Mouse (Mus musculus) retina, postnatal 1 day (tissue): ENCODE results near the gene Mgat4d.
"Not testable (repeated sequence)": the region's sequence is repeated elsewhere in the genome, so short reads cannot be mapped to it uniquely, and the experiment has no call there.

Source experiments
- DNase-seq: peaks from one replicate; pipeline ENCODE4 v3.0.0-alpha.2; 2012

Gene Mgat4d

GRCm38 (mm10) chr8:83394325-83394724, 46.1 kb downstream of the Mgat4d start:
- DNase-seq, result no peak

- no peak for DNase-seq
Observed at GRCm38 (mm10) chr8:83396680-83397079, 48.4 kb downstream of the Mgat4d start.

- DNase-seq, result no peak
Observed at GRCm38 (mm10) chr8:83397726-83398125, 49.5 kb downstream of the Mgat4d start.

- DNase-seq, result no peak
Observed at GRCm38 (mm10) chr8:83405548-83405947, 57.3 kb downstream of the Mgat4d start.

- peak; percentile 63 for DNase-seq
Observed at GRCm38 (mm10) chr8:83406836-83407235, 58.6 kb downstream of the Mgat4d start.

- DNase-seq, result no peak
Observed at GRCm38 (mm10) chr8:83408496-83408895, 60.2 kb downstream of the Mgat4d start.

- no peak for DNase-seq
Observed at GRCm38 (mm10) chr8:83416878-83417277, 68.6 kb downstream of the Mgat4d start.

GRCm38 (mm10) chr8:83417970-83418369, 69.7 kb downstream of the Mgat4d start:
- DNase-seq, result no peak

GRCm38 (mm10) chr8:83418805-83419516, 70.7 kb downstream of the Mgat4d start:
- DNase-seq, result no peak

GRCm38 (mm10) chr8:83421354-83421753, 73.1 kb downstream of the Mgat4d start:
- DNase-seq, result no peak

GRCm38 (mm10) chr8:83423032-83423825, 75.0 kb downstream of the Mgat4d start:
- DNase-seq, result no peak

- DNase-seq, result no peak
Observed at GRCm38 (mm10) chr8:83425202-83425601, 76.9 kb downstream of the Mgat4d start.

- DNase-seq, result no peak
Observed at GRCm38 (mm10) chr8:83426104-83426759, 78.0 kb downstream of the Mgat4d start.

- no peak for DNase-seq
Observed at GRCm38 (mm10) chr8:83426949-83427348, 78.7 kb downstream of the Mgat4d start.

GRCm38 (mm10) chr8:83428621-83429020, 80.3 kb downstream of the Mgat4d start:
- not testable (repeated sequence) for DNase-seq

GRCm38 (mm10) chr8:83429071-83429524, 80.8 kb downstream of the Mgat4d start:
- no peak for DNase-seq
